Mouse (Mus musculus) stomach, embryonic 16.5 days (tissue): ENCODE results near the gene Cenpt. TPM values are rescaled to one million over a fixed set of nuclear protein-coding genes. Genes with fewer than 3 reads are reported as not detected.

Source experiments
- ATAC-seq: fragments of 200-750 bp; cut with Nextera tagmentation; 2 replicates; pipeline ENCODE4 v1.8.0; 2017; ENCODE audit warnings: moderate number of reproducible peaks, moderate TSS enrichment; ENCODE audit not compliant: insufficient read depth, low FRiP score
- H3K27ac ChIP-seq: fragments of 300-500 bp; sonication (generic); 2 replicates; pipeline ENCODE4 v1.5.1; 2014; ENCODE audit warnings: low read length
- H3K27me3 ChIP-seq: fragments of 300-500 bp; sonication (generic); 2 replicates; pipeline ENCODE4 v1.6.1; 2014; ENCODE audit warnings: low read length, control low read depth, mixed read lengths; ENCODE audit not compliant: control insufficient read depth, insufficient read depth
- H3K36me3 ChIP-seq: fragments of 300-500 bp; sonication (generic); 2 replicates; pipeline ENCODE4 v1.6.1; 2014; ENCODE audit warnings: low read length; ENCODE audit not compliant: control insufficient read depth, insufficient read depth
- H3K4me1 ChIP-seq: fragments of 300-500 bp; sonication (generic); 2 replicates; pipeline ENCODE4 v1.6.1; 2014; ENCODE audit warnings: low read length, control low read depth, mixed read lengths; ENCODE audit not compliant: control insufficient read depth, insufficient read depth
- H3K4me2 ChIP-seq: fragments of 300-500 bp; sonication (generic); 2 replicates; pipeline ENCODE4 v1.6.1; 2014; ENCODE audit warnings: low read depth, low read length, mixed read lengths
- H3K4me3 ChIP-seq: fragments of 300-500 bp; sonication (generic); replicated peaks from 2 replicates; pipeline ENCODE4 v1.5.1; 2014; ENCODE audit warnings: mild to moderate bottlenecking, low read length
- H3K9ac ChIP-seq: fragments of 300-500 bp; sonication (generic); 2 replicates; pipeline ENCODE4 v1.6.1; 2014; ENCODE audit warnings: low read length
- H3K9me3 ChIP-seq: fragments of 300-500 bp; sonication (generic); replicated peaks from 2 replicates; pipeline ENCODE4 v1.6.1; 2016; ENCODE audit warnings: low read length, control low read depth; ENCODE audit not compliant: control insufficient read depth
- WGBS: fragments of 180-500 bp; shearing (Covaris S2); extraction: QIAGEN DNeasy Blood & Tissue Kit; methylation state at CpG from one replicate; pipeline ENCODE4 v1.1.7; 2014; 5-methylcytosine and 5-hydroxymethylcytosine counted together
- polyA plus RNA-seq: library from polyadenylated mRNA; unstranded; fragments of >200 nt; fragmentation: Nextera tagmentation; extraction: Ambion mirVana; gene quantifications from 2 replicates; pipeline ENCODE4 v1.2.1, GENCODE M21; 2015

The Cenpt gene
- polyA plus RNA-seq, 1 experiment from 2014 or later = 39.4 TPM

DNA sequence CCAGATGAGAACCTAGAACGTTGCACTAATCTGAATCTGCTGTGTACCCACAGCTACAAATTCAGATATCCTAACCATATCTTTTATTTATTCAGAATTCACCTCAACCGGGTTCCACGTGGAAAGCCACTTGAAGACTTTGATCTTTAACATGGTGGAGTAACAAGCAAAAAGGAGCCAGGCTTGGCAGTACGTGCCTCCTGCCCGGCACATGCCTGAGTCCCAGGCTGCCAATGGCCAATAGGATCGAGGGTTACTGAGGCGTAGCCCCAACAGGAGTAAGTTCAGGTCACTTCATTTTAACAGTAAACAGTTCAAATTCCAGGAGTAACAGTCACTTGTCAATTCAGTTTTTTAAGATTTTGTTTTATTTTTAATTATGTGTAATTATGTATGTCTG, 48.3 kb downstream of the Cenpt start:
- H3K27ac ChIP-seq = 0 out of 2 replicates have a peak overlapping the region, but pooled peaks have one; percentile 67
- WGBS = 80% methylated on average over 7 of the region's 7 CpGs
- no peak for ATAC-seq
- no peaks in the 10 kb centered on the region for H3K9me3 ChIP-seq
- no peaks in the 10 kb centered on the region for H3K27me3 ChIP-seq
- peaks cover 10% of the 10 kb centered on the region; the same call in 1 of the 2 replicates for H3K4me1 ChIP-seq
- H3K9ac ChIP-seq = no peak overlapping the region
- H3K4me2 ChIP-seq = no peak overlapping the region
- no peak overlapping the region for H3K4me3 ChIP-seq
- no peaks in the 10 kb centered on the region for H3K36me3 ChIP-seq

GRCm38 (mm10) chr8:105801153-105801904, 51.7 kb downstream of the Cenpt start:
- Histone ChIP-seq H3K27me3 (no peaks in the 10 kb centered on the region), H3K4me1 (peaks cover 25% of the 10 kb centered on the region; the same call in 1 of the 2 replicates), H3K4me3 (no peak overlapping the region), H3K4me2 (no peak overlapping the region), H3K36me3 (no peaks in the 10 kb centered on the region), H3K27ac (peak overlapping the region; percentile 10; the same call in 1 of the 2 replicates), H3K9me3 (no peaks in the 10 kb centered on the region), H3K9ac (no peak overlapping the region)
- 85% methylated on average over 6 of the region's 6 CpGs for WGBS
- no peak for ATAC-seq

DNA sequence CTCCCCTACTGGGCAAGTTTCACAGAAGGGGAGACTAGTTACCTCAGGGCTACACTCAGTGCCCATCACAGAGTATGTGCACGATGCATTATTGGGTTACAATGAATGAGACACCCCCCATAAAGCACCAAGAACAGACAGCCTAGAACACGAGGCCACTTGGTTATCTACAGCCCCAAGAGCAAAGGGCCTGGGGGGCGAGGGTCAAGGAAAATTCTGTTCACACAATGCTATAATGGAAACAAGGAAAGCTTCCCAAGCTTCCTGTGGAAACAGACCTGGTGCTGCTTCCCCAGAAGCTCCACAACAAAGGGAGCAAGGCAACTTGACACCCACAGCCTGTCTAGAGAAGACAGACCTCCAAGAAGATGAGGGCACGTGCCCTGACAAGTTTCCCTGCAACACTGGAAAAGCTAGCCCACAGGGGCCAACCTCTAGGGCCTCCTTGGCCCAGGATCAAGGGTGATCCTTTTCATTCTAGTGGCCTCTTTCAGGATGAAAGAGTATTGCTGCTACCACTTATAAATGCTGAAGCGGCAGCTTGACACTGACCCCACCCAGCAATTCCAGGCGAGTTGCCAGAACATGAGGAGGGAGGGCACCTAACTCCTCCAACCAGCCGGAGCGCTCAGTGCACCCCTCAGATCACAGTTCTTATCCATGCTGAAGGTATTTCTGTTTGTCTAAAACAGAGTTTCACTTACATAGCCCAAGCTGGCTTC, 53.8 kb downstream of the Cenpt start:
- Histone ChIP-seq H3K4me1 (peaks cover 25% of the 10 kb centered on the region; the same call in 1 of the 2 replicates), H3K36me3 (no peaks in the 10 kb centered on the region), H3K4me2 (peak overlapping the region; percentile 13; the same call in 1 of the 2 replicates), H3K27me3 (no peaks in the 10 kb centered on the region), H3K9ac (no peak overlapping the region), H3K9me3 (no peaks in the 10 kb centered on the region), H3K27ac (peak overlapping the region; percentile 81), H3K4me3 (no peak overlapping the region)
- ATAC-seq = peak; percentile 80; the same call in 1 of the 2 replicates
- 33% methylated on average over 8 of the region's 8 CpGs for WGBS

- H3K4me3 ChIP-seq = no peak overlapping the region
- no peaks in the 10 kb centered on the region for H3K27me3 ChIP-seq
- H3K36me3 ChIP-seq = no peaks in the 10 kb centered on the region
- peaks cover 25% of the 10 kb centered on the region; the same call in 1 of the 2 replicates for H3K4me1 ChIP-seq
- H3K4me2 ChIP-seq = no peak overlapping the region
- WGBS = 82% methylated on average over 5 of the region's 5 CpGs
- H3K27ac ChIP-seq = peak overlapping the region; percentile 81
- no peaks in the 10 kb centered on the region for H3K9me3 ChIP-seq
- H3K9ac ChIP-seq = no peak overlapping the region
- ATAC-seq = no peak
Observed at GRCm38 (mm10) chr8:105798408-105798807, 54.7 kb downstream of the Cenpt start.

- ATAC-seq = no peak
- H3K4me3 ChIP-seq = no peak overlapping the region
- H3K9me3 ChIP-seq = no peaks in the 10 kb centered on the region
- H3K27me3 ChIP-seq = no peaks in the 10 kb centered on the region
- no peak overlapping the region for H3K4me2 ChIP-seq
- 66% methylated on average over 1 of the region's 1 CpGs for WGBS
- H3K9ac ChIP-seq = no peak overlapping the region
- peak overlapping the region; percentile 65 for H3K27ac ChIP-seq
- peaks cover 23% of the 10 kb centered on the region; the same call in 1 of the 2 replicates for H3K4me1 ChIP-seq
- no peaks in the 10 kb centered on the region for H3K36me3 ChIP-seq
Observed at GRCm38 (mm10) chr8:105795785-105796184, 57.3 kb downstream of the Cenpt start.

Other genes starting within 250 kb of the Cenpt start
- gene Ripor1, start 248.0 kb downstream of the Cenpt start, polyA plus RNA-seq = 21.9 and 23.3 TPM in 2 replicates
- gene Ctcf, start 216.7 kb downstream of the Cenpt start, polyA plus RNA-seq = 76.0 and 76.1 TPM in 2 replicates
- 0.81 and 0.99 TPM in 2 replicates for gene Agrp, start 215.9 kb downstream of the Cenpt start, polyA plus RNA-seq
- 0.55 and 0.74 TPM in 2 replicates for gene Carmil2, start 167.0 kb downstream of the Cenpt start, polyA plus RNA-seq
- 47.9 and 54.0 TPM in 2 replicates for gene Acd, start 152.2 kb downstream of the Cenpt start, polyA plus RNA-seq
- 13.2 and 16.5 TPM in 2 replicates for gene Pard6a, start 152.1 kb downstream of the Cenpt start, polyA plus RNA-seq
- gene 4933405L10Rik, start 145.6 kb downstream of the Cenpt start, polyA plus RNA-seq = not detected in 2 replicates
- gene Enkd1, start 145.1 kb downstream of the Cenpt start, polyA plus RNA-seq = 13.8 and 14.9 TPM in 2 replicates
- gene Gfod2, start 94.6 kb downstream of the Cenpt start, polyA plus RNA-seq = 18.1 and 24.7 TPM in 2 replicates
- gene Ranbp10, start 25.9 kb downstream of the Cenpt start, polyA plus RNA-seq = 13.7 and 14.1 TPM in 2 replicates
- 0.10 and 0.18 TPM in 2 replicates for gene Tsnaxip1, start 25.5 kb downstream of the Cenpt start, polyA plus RNA-seq
- gene Thap11, start 1.9 kb upstream of the Cenpt start, polyA plus RNA-seq = 49.3 and 54.5 TPM in 2 replicates
- gene Nutf2, start 7.3 kb upstream of the Cenpt start, polyA plus RNA-seq = 140 and 208 TPM in 2 replicates
- 41.8 and 46.4 TPM in 2 replicates for gene Edc4, start 27.6 kb upstream of the Cenpt start, polyA plus RNA-seq
- gene Nrn1l, start 40.3 kb upstream of the Cenpt start, polyA plus RNA-seq = 0.55 TPM in 1 of 2 replicates, not detected in the other
- gene Pskh1, start 47.2 kb upstream of the Cenpt start, polyA plus RNA-seq = 30.4 and 33.1 TPM in 2 replicates
- gene Ctrl, start 80.6 kb upstream of the Cenpt start, polyA plus RNA-seq = 3.9 and 5.9 TPM in 2 replicates
- 55.0 and 59.5 TPM in 2 replicates for gene Psmb10, start 85.2 kb upstream of the Cenpt start, polyA plus RNA-seq
- gene Lcat, start 90.1 kb upstream of the Cenpt start, polyA plus RNA-seq = 4.2 and 5.0 TPM in 2 replicates
- 35.4 and 44.9 TPM in 2 replicates for gene Slc12a4, start 112.8 kb upstream of the Cenpt start, polyA plus RNA-seq
- gene Dpep3, start 126.2 kb upstream of the Cenpt start, polyA plus RNA-seq = not detected in 2 replicates
- gene Dus2, start 138.1 kb upstream of the Cenpt start, polyA plus RNA-seq = 18.3 and 18.5 TPM in 2 replicates
- gene Dpep2nb, start 152.7 kb upstream of the Cenpt start, polyA plus RNA-seq = not detected in 2 replicates
- gene Ddx28, start 158.6 kb upstream of the Cenpt start, polyA plus RNA-seq = 14.8 and 16.5 TPM in 2 replicates
- gene Nfatc3, start 205.6 kb upstream of the Cenpt start, polyA plus RNA-seq = 4.7 and 5.3 TPM in 2 replicates